Comparison of ENCODE assay signal across 16 mouse cellular contexts in the genomic region with DNA sequence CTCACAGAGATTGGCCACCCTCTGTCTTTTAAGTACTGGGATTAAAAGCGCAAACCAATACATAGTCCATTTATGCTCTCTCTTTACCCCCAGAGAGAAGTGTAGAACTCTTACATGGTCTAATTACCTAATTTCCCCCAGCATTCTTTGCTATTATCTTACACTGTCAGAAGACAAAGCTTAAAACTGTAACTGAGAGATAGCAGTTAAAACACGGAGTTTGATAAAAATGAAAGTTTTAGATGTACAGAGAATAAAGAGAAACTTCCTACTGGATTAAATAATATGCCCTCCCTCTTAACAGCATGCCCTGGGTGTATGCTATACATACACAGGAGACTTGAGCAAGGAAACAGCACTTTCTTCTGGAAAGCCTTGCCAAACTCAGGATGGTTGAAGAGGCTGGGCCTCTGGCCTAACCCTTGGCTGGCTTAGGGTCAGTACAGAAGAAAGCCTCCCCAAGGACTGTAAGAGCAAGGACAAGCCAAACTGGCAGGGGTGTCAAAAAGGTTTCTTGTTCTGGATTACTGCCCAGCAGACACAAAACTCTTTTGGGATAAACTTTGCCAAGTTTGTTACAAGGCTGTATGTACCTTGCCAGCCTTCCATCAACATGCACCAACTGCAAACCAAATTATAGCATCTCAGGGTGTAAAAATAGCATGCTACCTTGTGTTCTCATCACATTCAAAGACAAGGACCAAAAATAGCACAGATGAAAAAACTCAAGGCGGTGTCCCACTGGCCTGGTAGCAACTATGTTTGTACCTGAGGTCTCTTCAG. TPM values are rescaled to one million over a fixed set of nuclear protein-coding genes. Genes with fewer than 3 reads are reported as not detected.
A peak's percentile ranks its signal among the peaks of the same experiment; 100 is the strongest.
DNase-seq lines count a peak whose midpoint lies in the region; ATAC-seq and TF ChIP-seq lines count a peak whose summit lies in the region.
"Had no signal": no experiment of that assay in that cellular context is flagged by ENCODE, and none has a peak within 500 bp of the region (broad histone marks: within the 10 kb centered on the region; RNA-seq: fewer than 3 reads in every experiment).

No protein-coding gene starts in this region.

- no peak overlapping the region for H3K4me2 ChIP-seq in liver, postnatal 0 days (ENCODE audit: low read depth, low read length)

- no peaks in the 10 kb centered on the region for H3K9me3 ChIP-seq in liver, postnatal 0 days (ENCODE audit: low read length)

- no peak overlapping the region for H3K4me3 ChIP-seq in liver, postnatal 0 days (ENCODE audit: low read depth, low read length)

- TF ChIP-seq CTCF in liver, postnatal 0 days (IDR thresholded peaks at IDR 0.05; ENCODE audit: low read depth) = no peak

- DNase-seq in heart, adult 18-20 months = peak; percentile 51 to 75
- no peak for DNase-seq in heart, postnatal 4 days
- DNase-seq in c-Kit-positive CD71-positive TER-119-positive erythroid progenitor cells, embryonic 14.5 days (ENCODE audit: low spot score) = peak; percentile 31
- peak; percentile 52 to 54 for DNase-seq in heart, adult 9 months (ENCODE audit: low spot score in 2 of 2)
- DNase-seq in liver, postnatal 0 days = no peak
- no peak for DNase-seq in layer of hippocampus, postnatal 14 days (ENCODE audit: low spot score in 2 of 2)
- DNase-seq in lung, postnatal 36 days = no peak
- DNase-seq: cerebellum, adult 9-11 months; kidney, postnatal 10 days; layer of hippocampus, adult 9-11 months; left cerebral cortex, postnatal 4 days; lung, adult 2 months; right cerebral cortex, postnatal 14 days had no signal

- peaks cover 16% of the 10 kb centered on the region for H3K36me3 ChIP-seq in liver, postnatal 0 days (replicated peaks; ENCODE audit: insufficient read depth, low read length)

- 78% methylated on average over 3 of the region's 3 CpGs for WGBS in liver, postnatal 0 days (ENCODE audit: insufficient replicate concordance)

- peak; percentile 32; the same call in 1 of the 2 replicates for TF ChIP-seq EP300 in liver, postnatal 0 days (IDR thresholded peaks at IDR 0.05; ENCODE audit: low read depth)

- peaks cover 15% of the 10 kb centered on the region for H3K4me1 ChIP-seq in liver, postnatal 0 days (ENCODE audit: insufficient read depth)

- no peaks in the 10 kb centered on the region for H3K27me3 ChIP-seq in liver, postnatal 0 days (ENCODE audit: insufficient read depth, low read length)

- H3K9ac ChIP-seq in liver, postnatal 0 days (replicated peaks) = no peak overlapping the region

- H3K27ac ChIP-seq in liver, postnatal 0 days (ENCODE audit: low read depth) = no peak overlapping the region

- ATAC-seq in liver, postnatal 0 days = no peak
- ATAC-seq: CD4-positive, CD25-positive, alpha-beta regulatory T cell, adult 4 months; intestine, embryonic 16.5 days had no signal

RNA-seq across cellular contexts. Expression of a gene that starts 3.2 kb away (rescaled TPM):
- total RNA-seq in heart, adult 18-20 months (2021) = 10 to 100 TPM; 10.6 to 13.2 TPM
- 10 to 100 TPM in 1 of 2 experiments, 1 to 10 TPM in 1; 9.4 to 11.0 TPM for total RNA-seq in heart, postnatal 4 days (2021)
- polyA plus RNA-seq in liver, postnatal 0 days (2015; fragmentation: Nextera tagmentation; extraction: Ambion mirVana) = 0.77 and 1.1 TPM in 2 replicates
- 10 to 100 TPM; 24.0 to 25.5 TPM for total RNA-seq in layer of hippocampus, postnatal 14 days (2021)

RNA-seq across cellular contexts. Expression of a gene that starts 3.3 kb away (rescaled TPM):
- 10 to 100 TPM; 33.6 to 35.2 TPM for total RNA-seq in heart, adult 18-20 months (2021)
- 10 to 100 TPM; 21.7 to 22.5 TPM for total RNA-seq in heart, postnatal 4 days (2021)
- 5.2 and 5.8 TPM in 2 replicates for polyA plus RNA-seq in liver, postnatal 0 days (2015; fragmentation: Nextera tagmentation; extraction: Ambion mirVana)
- total RNA-seq in layer of hippocampus, postnatal 14 days (2021) = 10 to 100 TPM; 22.6 to 25.7 TPM

RNA-seq across cellular contexts. Expression of a gene that starts 16.4 kb away (rescaled TPM):
- total RNA-seq in heart, adult 18-20 months (2021) = 10 to 100 TPM; 13.8 to 19.6 TPM
- 10 to 100 TPM; 22.0 to 23.9 TPM for total RNA-seq in heart, postnatal 4 days (2021)
- polyA plus RNA-seq in liver, postnatal 0 days (2015; fragmentation: Nextera tagmentation; extraction: Ambion mirVana) = 10.8 and 11.1 TPM in 2 replicates
- 10 to 100 TPM; 50.9 to 51.6 TPM for total RNA-seq in layer of hippocampus, postnatal 14 days (2021)

RNA-seq across cellular contexts. Expression of a gene that starts 16.4 kb away (rescaled TPM):
- under 1 TPM; 0.64 to 0.74 TPM for total RNA-seq in heart, adult 18-20 months (2021)
- 1 to 10 TPM; 1.4 to 2.0 TPM for total RNA-seq in heart, postnatal 4 days (2021)
- 0.30 and 0.32 TPM in 2 replicates for polyA plus RNA-seq in liver, postnatal 0 days (2015; fragmentation: Nextera tagmentation; extraction: Ambion mirVana)
- total RNA-seq in layer of hippocampus, postnatal 14 days (2021) = 1 to 10 TPM; 6.2 to 7.3 TPM
- total RNA-seq: megakaryocyte, adult 5-6 weeks had no signal
- polyA plus RNA-seq: CD4-positive, CD25-positive, alpha-beta regulatory T cell, adult 4 months had no signal

RNA-seq across cellular contexts. Expression of a gene that starts 40.7 kb away (rescaled TPM):
- 1 to 10 TPM; 9.0 to 9.9 TPM for total RNA-seq in heart, adult 18-20 months (2021)
- total RNA-seq in heart, postnatal 4 days (2021) = 10 to 100 TPM; 22.2 to 26.0 TPM
- polyA plus RNA-seq in liver, postnatal 0 days (2015; fragmentation: Nextera tagmentation; extraction: Ambion mirVana) = 4.9 and 5.4 TPM in 2 replicates
- 10 to 100 TPM; 21.6 to 21.7 TPM for total RNA-seq in layer of hippocampus, postnatal 14 days (2021)

Comparison
In these comparisons a context has a peak if more than half of its experiments do, and no peak if none do; other contexts are left out.
1. DNase-seq: peak in heart, adult 18-20 months (2 of 2), c-Kit-positive CD71-positive TER-119-positive erythroid progenitor cells, embryonic 14.5 days (single experiment) and heart, adult 9 months (2 of 2); none in heart, postnatal 4 days (single experiment), liver, postnatal 0 days (single experiment), layer of hippocampus, postnatal 14 days (0 of 2) and lung, postnatal 36 days (single experiment).